Mouse (Mus musculus): Measurements from ENCODE around the gene Tmem123.

The Tmem123 gene

GRCm38 (mm10) chr9:7775011-7775410 lies 11.2 kb downstream of the Tmem123 start:
- no peak for DNase-seq (ENCODE audit: low spot score in 2 of 2)

GRCm38 (mm10) chr9:7775986-7776385 lies 12.1 kb downstream of the Tmem123 start:
- no peak for DNase-seq (ENCODE audit: low spot score in 2 of 2)

GRCm38 (mm10) chr9:7776940-7777339 lies 13.1 kb downstream of the Tmem123 start:
- DNase-seq (ENCODE audit: low spot score in 2 of 2) = no peak

- no peak for DNase-seq (ENCODE audit: low spot score in 2 of 2)
Measured at GRCm38 (mm10) chr9:7777652-7778051, 13.8 kb downstream of the Tmem123 start.

- DNase-seq (ENCODE audit: low spot score in 2 of 2) = no peak
Measured at GRCm38 (mm10) chr9:7778771-7779170, 14.9 kb downstream of the Tmem123 start.

GRCm38 (mm10) chr9:7779786-7780185 lies 15.9 kb downstream of the Tmem123 start:
- DNase-seq (ENCODE audit: low spot score in 2 of 2) = no peak

- no peak for DNase-seq (ENCODE audit: low spot score in 2 of 2)
Measured at GRCm38 (mm10) chr9:7780250-7781150, 16.7 kb downstream of the Tmem123 start.

- DNase-seq (ENCODE audit: low spot score in 2 of 2) = no peak
Measured at GRCm38 (mm10) chr9:7783823-7784614, 20.2 kb downstream of the Tmem123 start.

- no peak for DNase-seq (ENCODE audit: low spot score in 2 of 2)
Measured at GRCm38 (mm10) chr9:7784615-7785012, 20.8 kb downstream of the Tmem123 start.

GRCm38 (mm10) chr9:7785396-7785795 lies 21.6 kb downstream of the Tmem123 start:
- DNase-seq (ENCODE audit: low spot score in 2 of 2) = no peak

GRCm38 (mm10) chr9:7786086-7786485 lies 22.2 kb downstream of the Tmem123 start:
- no peak for DNase-seq (ENCODE audit: low spot score in 2 of 2)

GRCm38 (mm10) chr9:7788411-7788810 lies 24.6 kb downstream of the Tmem123 start:
- no peak for DNase-seq (ENCODE audit: low spot score in 2 of 2)

GRCm38 (mm10) chr9:7789764-7790575 lies 26.1 kb downstream of the Tmem123 start:
- no peak for DNase-seq (ENCODE audit: low spot score in 2 of 2)

GRCm38 (mm10) chr9:7790580-7791084 lies 26.8 kb downstream of the Tmem123 start:
- no peak for DNase-seq (ENCODE audit: low spot score in 2 of 2)

- no peak for DNase-seq (ENCODE audit: low spot score in 2 of 2)
Measured at GRCm38 (mm10) chr9:7793561-7793960, 29.7 kb downstream of the Tmem123 start.

GRCm38 (mm10) chr9:7795581-7795980 lies 31.7 kb downstream of the Tmem123 start:
- no peak for DNase-seq (ENCODE audit: low spot score in 2 of 2)

GRCm38 (mm10) chr9:7796129-7796864 lies 32.5 kb downstream of the Tmem123 start:
- DNase-seq (ENCODE audit: low spot score in 2 of 2) = no peak

- no peak for DNase-seq (ENCODE audit: low spot score in 2 of 2)
Measured at GRCm38 (mm10) chr9:7797542-7797941, 33.7 kb downstream of the Tmem123 start.

- no peak for DNase-seq (ENCODE audit: low spot score in 2 of 2)
Measured at GRCm38 (mm10) chr9:7798555-7798954, 34.7 kb downstream of the Tmem123 start.

GRCm38 (mm10) chr9:7805101-7805506 lies 41.3 kb downstream of the Tmem123 start:
- DNase-seq (ENCODE audit: low spot score in 2 of 2) = no peak

GRCm38 (mm10) chr9:7822758-7823157 lies 58.9 kb downstream of the Tmem123 start:
- DNase-seq (ENCODE audit: low spot score in 2 of 2) = no peak

All from right cerebral cortex, adult 2 months (tissue).